Mouse (Mus musculus) erythroblast, embryonic 14.5 days (primary cell): ENCODE measurements around the gene Gm9970. TPM values are rescaled to one million over a fixed set of nuclear protein-coding genes. Genes with fewer than 3 reads are reported as not detected.
A peak's percentile ranks its signal among the peaks of the same experiment; 100 is the strongest.

Source experiments
- H3K27me3 ChIP-seq: 2 replicates; pipeline ENCODE4 v1.6.1; 2012; ENCODE audit warnings: inconsistent platforms; ENCODE audit not compliant: control insufficient read depth
- H3K36me3 ChIP-seq: 2 replicates; pipeline ENCODE4 v1.6.1; 2012; ENCODE audit warnings: mild to moderate bottlenecking, inconsistent platforms; ENCODE audit not compliant: control insufficient read depth
- H3K4me1 ChIP-seq: 2 replicates; pipeline ENCODE4 v1.6.1; 2012; ENCODE audit warnings: inconsistent platforms; ENCODE audit not compliant: control insufficient read depth
- H3K4me3 ChIP-seq: replicated peaks from 2 replicates; pipeline ENCODE3; 2012; ENCODE audit warnings: moderate library complexity, mild to moderate bottlenecking, inconsistent platforms
- H3K9me3 ChIP-seq: 2 replicates; pipeline ENCODE4 v1.6.1; 2012; ENCODE audit warnings: low read length, inconsistent platforms, mixed read lengths; ENCODE audit not compliant: control insufficient read depth
- GATA1 ChIP-seq: IDR thresholded peaks from 2 replicates; pipeline ENCODE4 v1.6.1; 2012; ENCODE audit warnings: low read length, inconsistent platforms, mixed read lengths
- TAL1 ChIP-seq: IDR thresholded peaks from 3 replicates; pipeline ENCODE4 v1.6.1; 2012; ENCODE audit warnings: low read length, inconsistent platforms, mixed read lengths
- polyA plus RNA-seq: library from polyadenylated mRNA; stranded (reverse); fragments of >175 nt; gene quantifications from 2 replicates; pipeline ENCODE4 v1.2.3, GENCODE M21; 2012

Gm9970 gene
- polyA plus RNA-seq = not detected in 2 replicates

DNA sequence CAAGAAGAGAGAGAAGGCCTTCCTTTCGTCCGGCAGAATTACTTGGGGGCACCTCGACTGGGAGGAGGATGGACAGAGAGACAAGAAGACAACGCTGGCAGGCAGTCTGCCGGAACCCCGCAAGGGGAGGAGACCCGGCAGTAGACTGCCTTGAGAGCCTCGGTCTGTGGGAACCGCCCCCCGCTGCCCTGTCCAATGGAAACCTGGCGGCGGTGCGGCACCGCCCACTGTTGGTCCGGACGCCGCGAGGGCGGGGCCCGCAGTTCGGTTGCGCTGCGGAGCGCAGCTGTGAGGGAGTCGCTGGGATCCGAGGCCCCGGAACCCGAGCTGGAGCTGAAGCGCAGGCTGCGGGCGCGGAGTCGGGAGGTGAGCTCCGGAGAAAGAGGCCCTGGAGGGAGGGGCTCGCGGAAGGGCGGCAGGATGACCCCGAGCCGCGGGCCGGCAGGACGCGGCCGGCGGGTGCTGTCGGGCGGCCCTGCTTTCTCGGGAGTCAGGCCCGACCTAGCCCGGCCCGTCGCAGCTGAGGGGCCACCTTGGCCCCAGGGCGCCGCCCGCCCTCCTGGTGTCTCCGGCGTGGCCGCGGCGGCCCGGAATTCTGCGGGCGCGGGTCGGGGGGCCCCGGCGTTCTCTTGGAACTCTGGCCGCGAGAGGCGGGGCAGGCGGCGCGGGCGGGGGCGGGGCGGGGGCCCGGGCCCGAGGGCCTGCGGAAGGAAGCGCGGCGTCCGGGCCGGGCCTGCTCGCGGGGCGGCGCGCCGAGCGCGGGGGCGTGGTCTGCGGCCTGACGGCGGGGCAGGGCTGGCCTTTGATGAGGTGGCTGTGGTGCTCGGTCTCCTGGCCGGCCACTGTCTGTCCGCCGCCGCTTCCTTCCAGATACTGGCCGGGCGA is at the start of gene Gm9970, which contains the start of gene Nrbp1:
Gene Gm9970 (minus strand): TSS at position 596 of the 885 bp plus-strand sequence.
Gene Nrbp1 (plus strand): TSS at position 228 of the 885 bp plus-strand sequence.
- H3K36me3 ChIP-seq = peaks cover 24% of the 10 kb centered on the region
- H3K27me3 ChIP-seq = peaks cover 5% of the 10 kb centered on the region
- TF ChIP-seq TAL1 (no peak), GATA1 (no peak)

DNA sequence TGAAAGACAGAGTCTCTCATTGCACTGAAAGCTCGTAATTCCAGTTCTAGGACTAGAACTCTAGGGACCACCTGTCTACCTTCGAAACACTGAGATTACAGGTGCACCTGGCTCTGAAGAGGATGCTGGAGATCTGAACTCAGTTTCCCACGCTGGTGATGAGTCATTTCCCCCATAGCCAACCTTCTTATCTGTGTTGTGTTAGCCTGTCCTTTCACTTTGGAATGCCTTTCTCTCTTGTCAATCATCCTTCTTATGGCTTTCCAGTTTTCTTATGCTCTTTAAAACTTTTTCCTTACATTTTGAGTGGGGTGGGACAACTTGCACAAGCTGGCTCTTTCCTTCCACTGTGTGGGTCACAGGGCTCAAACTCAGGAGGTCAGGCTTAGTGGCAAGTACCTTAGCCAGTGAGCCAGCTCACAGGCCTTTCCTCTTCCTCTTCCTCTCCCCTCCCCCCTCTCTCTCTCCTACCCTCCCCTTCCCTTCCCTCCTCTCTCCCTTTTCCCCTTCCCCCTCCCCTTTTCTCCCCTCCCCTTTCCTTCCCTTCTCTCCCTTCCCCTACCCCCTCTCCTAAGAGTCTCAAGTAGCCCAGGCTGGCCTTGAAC is 48.7 kb upstream of the Gm9970 start:
- Histone ChIP-seq H3K4me1 (peaks cover 29% of the 10 kb centered on the region), H3K27me3 (peaks cover 18% of the 10 kb centered on the region), H3K9me3 (no peaks in the 10 kb centered on the region), H3K4me3 (peak overlapping the region; percentile 69), H3K36me3 (peaks cover 9% of the 10 kb centered on the region)
- no peak for TF ChIP-seq TAL1
- no peak for TF ChIP-seq GATA1

More for the DNA sequence above, at the start of gene Gm9970, which contains the start of gene Nrbp1:
- peaks cover 29% of the 10 kb centered on the region for H3K4me1 ChIP-seq
- no peaks in the 10 kb centered on the region for H3K9me3 ChIP-seq
- peak within 1 kb of the TSS; percentile 94 for H3K4me3 ChIP-seq

DNA sequence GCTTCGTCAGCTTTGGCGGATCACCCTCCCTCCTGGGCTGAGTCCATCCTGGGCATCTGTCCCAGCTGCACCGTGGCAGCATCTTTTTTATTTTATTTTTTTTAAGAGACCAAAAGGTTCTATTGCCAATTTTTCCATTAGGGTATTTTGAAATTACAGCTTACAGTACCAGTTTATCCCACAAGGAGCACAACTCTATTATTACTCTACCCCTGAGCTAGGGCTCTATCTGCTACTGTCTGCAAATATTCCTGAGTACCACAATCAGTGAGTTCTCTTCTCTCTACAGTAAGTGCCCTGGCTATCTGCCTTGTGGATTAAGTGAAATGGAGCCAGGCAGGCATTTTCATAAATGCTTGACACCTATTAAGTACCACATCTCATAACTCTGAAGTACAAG is 47.6 kb upstream of the Gm9970 start:
- Histone ChIP-seq H3K4me1 (peaks cover 29% of the 10 kb centered on the region), H3K9me3 (no peaks in the 10 kb centered on the region), H3K4me3 (no peak overlapping the region), H3K27me3 (peaks cover 7% of the 10 kb centered on the region), H3K36me3 (peaks cover 11% of the 10 kb centered on the region)
- TF ChIP-seq TAL1 (no peak), GATA1 (no peak)

DNA sequence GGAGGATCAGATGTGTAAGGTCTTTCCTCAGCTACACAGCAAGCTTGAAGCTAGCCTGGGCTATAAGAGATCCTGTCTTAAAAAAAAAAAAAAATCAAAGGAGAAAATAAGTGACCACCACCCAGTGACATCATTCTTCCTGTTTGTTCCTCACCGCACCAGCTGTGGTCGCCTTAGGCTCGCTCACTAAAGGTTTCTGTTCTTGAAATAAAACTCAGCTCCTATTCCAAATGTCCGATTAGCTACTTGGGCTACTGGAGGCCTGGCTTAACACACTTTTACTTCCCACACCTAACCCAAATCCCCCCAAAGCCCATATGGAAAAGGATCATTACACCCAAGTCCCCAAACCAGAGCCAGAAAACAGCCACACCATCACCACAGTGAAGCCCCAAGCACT is 47.2 kb upstream of the Gm9970 start:
- Histone ChIP-seq H3K9me3 (no peaks in the 10 kb centered on the region), H3K4me1 (peaks cover 29% of the 10 kb centered on the region), H3K27me3 (peaks cover 3% of the 10 kb centered on the region), H3K36me3 (peaks cover 10% of the 10 kb centered on the region), H3K4me3 (no peak overlapping the region)
- TF ChIP-seq TAL1 = no peak

DNA sequence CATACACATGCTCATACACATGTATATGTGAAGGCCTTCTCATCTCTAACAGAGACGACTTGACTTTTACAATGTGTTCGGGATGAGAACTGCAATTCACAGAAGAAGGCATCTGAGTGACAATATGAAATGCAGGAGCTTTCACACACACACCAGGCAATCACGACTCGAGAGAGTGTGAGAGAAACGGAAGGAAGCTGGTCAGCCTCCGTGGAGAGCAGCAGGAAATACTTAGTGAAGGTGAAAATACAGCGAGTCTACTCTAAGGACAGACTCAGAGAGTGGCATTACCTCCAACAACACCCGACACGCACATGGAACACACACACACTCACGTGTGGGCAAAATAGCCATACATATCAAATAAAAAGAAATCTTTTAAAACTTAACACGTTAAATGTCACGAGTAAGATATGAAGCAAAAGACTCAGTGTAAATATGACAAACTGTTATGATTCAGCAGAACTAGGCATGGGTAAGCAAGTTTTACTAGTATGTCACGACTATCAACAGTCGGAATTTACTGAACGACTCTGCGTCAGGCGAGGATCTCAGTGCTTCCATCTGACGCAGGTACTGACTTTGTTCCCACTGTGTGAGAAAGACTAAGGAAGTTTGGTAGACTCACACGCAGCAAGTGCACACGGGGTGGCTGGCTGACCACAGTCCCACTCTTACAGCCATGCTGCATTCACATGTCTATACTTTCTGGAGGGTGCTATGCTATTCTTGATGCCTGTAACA is 38.4 kb upstream of the Gm9970 start:
- Histone ChIP-seq H3K4me1 (no peaks in the 10 kb centered on the region), H3K4me3 (no peak overlapping the region), H3K36me3 (peaks cover 10% of the 10 kb centered on the region), H3K27me3 (no peaks in the 10 kb centered on the region), H3K9me3 (no peaks in the 10 kb centered on the region)
- TF ChIP-seq GATA1 (no peak), TAL1 (no peak)

DNA sequence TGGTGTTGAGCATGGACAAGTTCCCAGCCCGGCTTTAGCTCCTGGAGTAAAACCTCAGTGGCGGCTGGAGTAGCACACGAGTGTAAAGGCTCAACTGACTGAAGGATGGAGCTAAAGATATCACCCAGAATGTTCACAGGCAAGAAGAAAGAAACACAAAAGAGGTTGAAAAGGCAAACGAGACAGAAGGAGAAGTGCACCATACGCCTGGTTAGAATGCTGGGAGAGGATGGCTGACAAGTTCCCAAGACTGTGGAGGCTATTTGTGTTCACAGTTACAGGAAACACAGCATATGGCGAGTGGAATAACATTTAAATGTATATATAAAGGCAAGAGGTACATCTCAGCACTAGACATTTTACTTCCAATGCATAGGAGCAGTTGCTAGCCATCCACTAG is 32.0 kb upstream of the Gm9970 start:
- TF ChIP-seq TAL1 (no peak), GATA1 (no peak)
- Histone ChIP-seq H3K4me3 (no peak overlapping the region), H3K36me3 (no peaks in the 10 kb centered on the region; the same call in 1 of the 2 replicates), H3K4me1 (no peaks in the 10 kb centered on the region), H3K9me3 (no peaks in the 10 kb centered on the region), H3K27me3 (no peaks in the 10 kb centered on the region)

DNA sequence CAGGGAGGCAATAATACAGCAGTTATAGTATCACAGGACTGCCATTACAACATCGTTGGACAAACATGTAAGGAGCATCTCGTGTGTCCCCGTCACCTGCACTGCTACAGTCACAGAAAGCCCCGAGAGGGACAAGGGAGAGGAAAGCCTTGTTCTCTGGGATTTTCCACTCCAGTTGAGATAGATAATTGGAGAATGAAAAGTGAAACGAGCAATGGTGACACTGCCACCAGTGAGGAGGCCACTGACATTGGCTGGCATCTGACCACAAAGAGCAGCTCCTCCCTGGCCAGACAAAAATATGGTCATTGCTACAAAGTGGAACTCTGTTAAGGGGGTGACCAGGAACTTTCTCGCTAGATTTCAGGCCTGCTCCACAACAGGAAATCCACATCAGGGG is 26.7 kb upstream of the Gm9970 start:
- Histone ChIP-seq H3K4me3 (no peak overlapping the region), H3K9me3 (no peaks in the 10 kb centered on the region), H3K27me3 (no peaks in the 10 kb centered on the region), H3K36me3 (peaks cover 12% of the 10 kb centered on the region; the same call in 1 of the 2 replicates), H3K4me1 (no peaks in the 10 kb centered on the region)
- TF ChIP-seq GATA1 = no peak

DNA sequence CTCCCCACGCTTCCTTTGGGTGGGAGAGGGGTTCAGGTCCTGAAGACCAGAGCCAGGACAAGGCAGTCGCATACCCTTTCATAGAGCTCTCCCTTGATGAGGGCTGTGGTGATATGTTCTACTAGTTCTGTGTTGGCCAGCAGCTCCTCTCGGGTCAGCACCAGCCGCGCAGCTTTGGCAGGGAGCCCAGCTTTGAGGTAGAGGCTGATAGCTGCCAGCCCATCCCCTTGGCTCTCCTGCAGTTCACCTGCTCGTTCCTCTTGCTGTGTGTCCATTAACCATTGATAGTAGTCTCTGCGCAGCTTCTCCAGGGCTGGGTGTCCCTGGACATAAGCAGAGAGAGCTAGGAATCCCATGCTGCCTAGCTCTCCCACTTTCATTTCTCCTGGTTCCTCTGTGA is 25.1 kb upstream of the Gm9970 start:
- Histone ChIP-seq H3K9me3 (no peaks in the 10 kb centered on the region), H3K4me1 (no peaks in the 10 kb centered on the region), H3K27me3 (no peaks in the 10 kb centered on the region), H3K36me3 (peaks cover 12% of the 10 kb centered on the region; the same call in 1 of the 2 replicates), H3K4me3 (no peak overlapping the region)
- TF ChIP-seq TAL1 (no peak), GATA1 (no peak)

DNA sequence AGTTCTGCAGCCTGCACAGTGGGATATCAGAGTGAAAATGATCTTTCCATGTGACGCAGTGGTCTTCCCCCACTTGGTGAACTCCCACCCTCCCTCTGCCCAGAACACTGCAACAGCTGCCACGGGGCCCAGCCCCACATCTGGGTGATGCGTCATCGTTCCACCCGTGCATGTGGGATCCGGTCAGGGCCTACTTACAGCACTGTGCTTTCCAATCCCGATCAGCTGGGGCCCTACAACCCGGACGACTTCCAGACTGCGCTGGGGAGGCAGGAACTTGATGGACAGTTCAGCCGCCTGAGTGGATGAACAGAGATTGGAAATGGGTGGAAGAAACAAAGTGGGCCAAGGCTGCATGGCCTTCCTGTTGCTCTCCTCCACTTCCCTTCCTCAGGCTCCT is 16.6 kb upstream of the Gm9970 start:
- TF ChIP-seq TAL1 (no peak), GATA1 (no peak)
- no peaks in the 10 kb centered on the region for H3K9me3 ChIP-seq
- peaks cover 20% of the 10 kb centered on the region for H3K36me3 ChIP-seq
- H3K4me3 ChIP-seq = no peak overlapping the region
- peaks cover 10% of the 10 kb centered on the region for H3K4me1 ChIP-seq
- H3K27me3 ChIP-seq = no peaks in the 10 kb centered on the region
